19 mouse cellular contexts compared by ENCODE assay signal in genomic region chr15:98615751-98616150, GRCm38 (mm10). TPM values are rescaled to one million over a fixed set of nuclear protein-coding genes. Genes with fewer than 3 reads are reported as not detected.
A peak's percentile ranks its signal among the peaks of the same experiment; 100 is the strongest.
DNase-seq lines count a peak whose midpoint lies in the region; ATAC-seq lines count a peak whose summit lies in the region.
"Had no signal": no experiment of that assay in that cellular context is flagged by ENCODE, and none has a peak within 500 bp of the region (broad histone marks: within the 10 kb centered on the region; RNA-seq: fewer than 3 reads in every experiment).

No protein-coding gene starts in this region.

- H3K9ac ChIP-seq in heart, embryonic 12.5 days, result no peak overlapping the region
- H3K9ac ChIP-seq in heart, embryonic 16.5 days (ENCODE audit: low read length), result no peak overlapping the region
- H3K9ac ChIP-seq: forebrain, embryonic 12.5 days had no signal

- H3K27me3 ChIP-seq in heart, embryonic 12.5 days (replicated peaks), result peaks cover 13% of the 10 kb centered on the region; the same call in 1 of the 2 replicates
- no peaks in the 10 kb centered on the region for H3K27me3 ChIP-seq in heart, embryonic 16.5 days (ENCODE audit: control insufficient read depth, insufficient read depth, low read length)
- H3K27me3 ChIP-seq in limb, embryonic 10.5 days (ENCODE audit: low read depth, poor library complexity, severe bottlenecking), result peaks cover 7% of the 10 kb centered on the region; the same call in 1 of the 2 replicates

- H3K27ac ChIP-seq in heart, embryonic 12.5 days (ENCODE audit: poor library complexity, severe bottlenecking), result peak overlapping the region; percentile 42
- H3K27ac ChIP-seq in heart, embryonic 16.5 days (ENCODE audit: low read length), result no peak overlapping the region
- H3K27ac ChIP-seq in limb, embryonic 10.5 days, result peak overlapping the region; percentile 42; the same call in 1 of the 2 replicates
- H3K27ac ChIP-seq: embryonic facial prominence, embryonic 13.5 days; forebrain, embryonic 12.5 days; hindbrain, embryonic 13.5 days had no signal

- WGBS in heart, embryonic 12.5 days, result 44% methylated on average over 6 of the region's 6 CpGs
- WGBS in heart, embryonic 16.5 days, result 52% methylated on average over 6 of the region's 6 CpGs
- 79% methylated on average over 6 of the region's 6 CpGs for WGBS in limb, embryonic 10.5 days

- no peak overlapping the region for H3K4me3 ChIP-seq in heart, embryonic 12.5 days
- no peak overlapping the region for H3K4me3 ChIP-seq in heart, embryonic 16.5 days (ENCODE audit: low read length)
- H3K4me3 ChIP-seq in limb, embryonic 10.5 days, result no peak overlapping the region
- H3K4me3 ChIP-seq: embryonic facial prominence, embryonic 13.5 days; forebrain, embryonic 12.5 days; hindbrain, embryonic 13.5 days had no signal

- no peak for ATAC-seq in heart, embryonic 12.5 days (ENCODE audit: insufficient number of reproducible peaks, low FRiP score)
- 0 out of 2 replicates have a peak, but pooled peaks have one; percentile 43 for ATAC-seq in heart, embryonic 16.5 days (replicated peaks; ENCODE audit: extremely low read depth, insufficient read depth, low FRiP score)
- ATAC-seq: forebrain, embryonic 16.5 days had no signal

- peaks cover 32% of the 10 kb centered on the region for H3K4me1 ChIP-seq in heart, embryonic 12.5 days (replicated peaks)
- peaks cover 28% of the 10 kb centered on the region for H3K4me1 ChIP-seq in heart, embryonic 16.5 days (ENCODE audit: control insufficient read depth, insufficient read depth, low read length)
- H3K4me1 ChIP-seq in limb, embryonic 10.5 days, result peaks cover 31% of the 10 kb centered on the region

- no peaks in the 10 kb centered on the region for H3K36me3 ChIP-seq in heart, embryonic 12.5 days
- no peaks in the 10 kb centered on the region for H3K36me3 ChIP-seq in heart, embryonic 16.5 days (ENCODE audit: control insufficient read depth, insufficient read depth)
- no peaks in the 10 kb centered on the region for H3K36me3 ChIP-seq in limb, embryonic 10.5 days
- H3K36me3 ChIP-seq: embryonic facial prominence, embryonic 13.5 days; forebrain, embryonic 12.5 days; hindbrain, embryonic 13.5 days had no signal

- peak overlapping the region; percentile 14; the same call in 1 of the 2 replicates for H3K4me2 ChIP-seq in heart, embryonic 12.5 days
- no peak overlapping the region for H3K4me2 ChIP-seq in heart, embryonic 16.5 days (ENCODE audit: low read depth, low read length)
- H3K4me2 ChIP-seq: embryonic facial prominence, embryonic 13.5 days; forebrain, embryonic 12.5 days; hindbrain, embryonic 13.5 days had no signal

- no peaks in the 10 kb centered on the region; the same call in 1 of the 2 replicates for H3K9me3 ChIP-seq in heart, embryonic 12.5 days (replicated peaks)
- no peaks in the 10 kb centered on the region for H3K9me3 ChIP-seq in heart, embryonic 16.5 days (replicated peaks; ENCODE audit: control insufficient read depth, low read length)
- no peaks in the 10 kb centered on the region for H3K9me3 ChIP-seq in limb, embryonic 10.5 days (replicated peaks)
- H3K9me3 ChIP-seq: embryonic facial prominence, embryonic 13.5 days; forebrain, embryonic 12.5 days; hindbrain, embryonic 13.5 days had no signal

- no peak for DNase-seq in heart, adult 18-20 months
- DNase-seq in heart, adult 9 months (ENCODE audit: low spot score in 2 of 2), result no peak
- DNase-seq in limb, embryonic 10.5 days (ENCODE audit: low spot score), result no peak
- DNase-seq in kidney, postnatal 36 days, result no peak
- no peak for DNase-seq in layer of hippocampus, adult 9-10 months (ENCODE audit: low spot score)
- DNase-seq: adrenal gland, adult 2 months; adrenal gland, postnatal 25 days; cerebellum, adult 18-20 months; cerebellum, adult 9-11 months; cerebellum, postnatal 36 days; gastrocnemius, postnatal 36 days had no signal

RNA-seq across cellular contexts. Expression of gene Adcy6, which starts 5.9 kb away (rescaled TPM):
- 46.7 and 46.8 TPM in 2 replicates for polyA plus RNA-seq in heart, embryonic 12.5 days (2016; fragmentation: Nextera tagmentation; extraction: Ambion mirVana)
- 100 to 1,000 TPM; 141 to 148 TPM for total RNA-seq in heart, adult 18-20 months (2021)
- polyA plus RNA-seq in heart, embryonic 16.5 days (2015; fragmentation: Nextera tagmentation; extraction: Ambion mirVana), result 39.0 and 47.1 TPM in 2 replicates
- 15.7 and 16.5 TPM in 2 replicates for polyA plus RNA-seq in limb, embryonic 10.5 days (2016; fragmentation: Nextera tagmentation; extraction: Ambion mirVana)

RNA-seq across cellular contexts. Expression of gene Cacnb3, which starts 14.9 kb away (rescaled TPM):
- 9.5 and 10.3 TPM in 2 replicates for polyA plus RNA-seq in heart, embryonic 12.5 days (2016; fragmentation: Nextera tagmentation; extraction: Ambion mirVana)
- 1 to 10 TPM; 2.7 to 3.3 TPM for total RNA-seq in heart, adult 18-20 months (2021)
- 8.2 and 10.5 TPM in 2 replicates for polyA plus RNA-seq in heart, embryonic 16.5 days (2015; fragmentation: Nextera tagmentation; extraction: Ambion mirVana)
- polyA plus RNA-seq in limb, embryonic 10.5 days (2016; fragmentation: Nextera tagmentation; extraction: Ambion mirVana), result 16.6 and 24.2 TPM in 2 replicates
- total RNA-seq: hematopoietic stem cell, adult 5-6 weeks had no signal

RNA-seq across cellular contexts. Expression of gene 4930415O20Rik, which starts 44.9 kb away (rescaled TPM):
- not detected in 2 replicates for polyA plus RNA-seq in heart, embryonic 12.5 days (2016; fragmentation: Nextera tagmentation; extraction: Ambion mirVana)
- total RNA-seq in heart, adult 18-20 months (2021), result 1 to 10 TPM; 2.5 to 2.8 TPM
- polyA plus RNA-seq in heart, embryonic 16.5 days (2015; fragmentation: Nextera tagmentation; extraction: Ambion mirVana), result 0.64 TPM in 1 of 2 replicates, not detected in the other
- polyA plus RNA-seq in limb, embryonic 10.5 days (2016; fragmentation: Nextera tagmentation; extraction: Ambion mirVana), result 0.28 TPM in 1 of 2 replicates, not detected in the other
- total RNA-seq: adrenal gland, postnatal 25 days; ES-E14; hematopoietic stem cell, adult 5-6 weeks had no signal
- polyA plus RNA-seq: embryonic facial prominence, embryonic 13.5 days; forebrain, embryonic 12.5 days; hindbrain, embryonic 13.5 days had no signal

RNA-seq across cellular contexts. Expression of gene Ccnt1, which starts 45.0 kb away (rescaled TPM):
- 37.9 and 39.5 TPM in 2 replicates for polyA plus RNA-seq in heart, embryonic 12.5 days (2016; fragmentation: Nextera tagmentation; extraction: Ambion mirVana)
- total RNA-seq in heart, adult 18-20 months (2021), result 10 to 100 TPM; 26.3 to 31.2 TPM
- 36.4 and 41.2 TPM in 2 replicates for polyA plus RNA-seq in heart, embryonic 16.5 days (2015; fragmentation: Nextera tagmentation; extraction: Ambion mirVana)
- polyA plus RNA-seq in limb, embryonic 10.5 days (2016; fragmentation: Nextera tagmentation; extraction: Ambion mirVana), result 60.7 and 68.0 TPM in 2 replicates

RNA-seq across cellular contexts. Expression of gene Ddx23, which starts 46.9 kb away (rescaled TPM):
- polyA plus RNA-seq in heart, embryonic 12.5 days (2016; fragmentation: Nextera tagmentation; extraction: Ambion mirVana), result 15.0 and 16.4 TPM in 2 replicates
- 10 to 100 TPM; 60.7 to 63.2 TPM for total RNA-seq in heart, adult 18-20 months (2021)
- polyA plus RNA-seq in heart, embryonic 16.5 days (2015; fragmentation: Nextera tagmentation; extraction: Ambion mirVana), result 15.2 and 18.3 TPM in 2 replicates
- 21.8 and 25.4 TPM in 2 replicates for polyA plus RNA-seq in limb, embryonic 10.5 days (2016; fragmentation: Nextera tagmentation; extraction: Ambion mirVana)
